Mouse (Mus musculus) neural tube, embryonic 14.5 days (tissue): ENCODE measurements around the gene Uvrag. TPM values are rescaled to one million over a fixed set of nuclear protein-coding genes. Genes with fewer than 3 reads are reported as not detected.
A peak's percentile ranks its signal among the peaks of the same experiment; 100 is the strongest.

Experiments
- ATAC-seq: fragments of 200-750 bp; cut with Nextera tagmentation; 2 replicates; pipeline ENCODE4 v1.8.0; 2017; ENCODE audit warnings: low read depth, mild to moderate bottlenecking, moderate TSS enrichment, moderate library complexity
- H3K27ac ChIP-seq: fragments of 300-500 bp; sonication (generic); 2 replicates; pipeline ENCODE4 v1.5.1; 2014; ENCODE audit warnings: low read depth, mild to moderate bottlenecking, control low read depth, low read length, moderate library complexity, mixed read lengths
- H3K27me3 ChIP-seq: fragments of 300-500 bp; sonication (generic); 2 replicates; pipeline ENCODE4 v1.6.1; 2014; ENCODE audit warnings: low read length; ENCODE audit not compliant: control insufficient read depth, insufficient read depth
- H3K36me3 ChIP-seq: fragments of 300-500 bp; sonication (generic); 2 replicates; pipeline ENCODE4 v1.6.1; 2014; ENCODE audit warnings: low read length, mixed read lengths; ENCODE audit not compliant: control insufficient read depth, insufficient read depth
- H3K4me1 ChIP-seq: fragments of 300-500 bp; sonication (generic); 2 replicates; pipeline ENCODE4 v1.6.1; 2014; ENCODE audit warnings: low read length; ENCODE audit not compliant: control insufficient read depth, insufficient read depth
- H3K4me2 ChIP-seq: fragments of 300-500 bp; sonication (generic); 2 replicates; pipeline ENCODE4 v1.6.1; 2014; ENCODE audit warnings: mild to moderate bottlenecking, low read depth, low read length, control low read depth
- H3K4me3 ChIP-seq: fragments of 300-500 bp; sonication (generic); 2 replicates; pipeline ENCODE4 v1.5.1; 2014; ENCODE audit warnings: low read depth, low read length, control low read depth, mixed read lengths
- H3K9ac ChIP-seq: fragments of 300-500 bp; sonication (generic); replicated peaks from 2 replicates; pipeline ENCODE4 v1.6.1; 2014; ENCODE audit warnings: low read depth, mild to moderate bottlenecking, control low read depth, low read length, mixed read lengths
- H3K9me3 ChIP-seq: fragments of 300-500 bp; sonication (generic); 2 replicates; pipeline ENCODE4 v1.6.1; 2016; ENCODE audit warnings: low read length; ENCODE audit not compliant: control insufficient read depth
- WGBS: fragments of 180-500 bp; shearing (Covaris S2); extraction: QIAGEN DNeasy Blood & Tissue Kit; methylation state at CpG from one replicate; pipeline ENCODE4 v1.1.7; 2014; 5-methylcytosine and 5-hydroxymethylcytosine counted together
- polyA plus RNA-seq: library from polyadenylated mRNA; unstranded; fragments of >200 nt; fragmentation: Nextera tagmentation; extraction: Ambion mirVana; gene quantifications from 2 replicates; pipeline ENCODE4 v1.2.1, GENCODE M21; 2014

The Uvrag gene
- polyA plus RNA-seq, 1 experiment from 2014 or later: 23.8 TPM

GRCm38 (mm10) chr7:99052471-99053241 is 88.3 kb downstream of the Uvrag start:
- no peaks in the 10 kb centered on the region for H3K27me3 ChIP-seq
- 87% methylated on average over 6 of the region's 6 CpGs for WGBS
- no peaks in the 10 kb centered on the region for H3K36me3 ChIP-seq
- H3K9me3 ChIP-seq: no peaks in the 10 kb centered on the region; the same call in 1 of the 2 replicates
- H3K9ac ChIP-seq: no peak overlapping the region
- H3K4me1 ChIP-seq: no peaks in the 10 kb centered on the region
- no peak overlapping the region for H3K4me2 ChIP-seq
- H3K4me3 ChIP-seq: no peak overlapping the region
- no peak for ATAC-seq
- no peak overlapping the region for H3K27ac ChIP-seq

GRCm38 (mm10) chr7:99050882-99051281 is 90.1 kb downstream of the Uvrag start:
- WGBS: 66% methylated on average over 1 of the region's 1 CpGs
- no peak overlapping the region for H3K27ac ChIP-seq

GRCm38 (mm10) chr7:99049897-99050296 is 91.0 kb downstream of the Uvrag start:
- WGBS: 81% methylated on average over 3 of the region's 3 CpGs
- Histone ChIP-seq H3K27me3 (no peaks in the 10 kb centered on the region), H3K9ac (no peak overlapping the region), H3K27ac (no peak overlapping the region), H3K4me3 (no peak overlapping the region), H3K9me3 (no peaks in the 10 kb centered on the region; the same call in 1 of the 2 replicates), H3K4me2 (no peak overlapping the region), H3K4me1 (no peaks in the 10 kb centered on the region), H3K36me3 (no peaks in the 10 kb centered on the region)
- ATAC-seq: no peak

More at GRCm38 (mm10) chr7:99050882-99051281, 90.1 kb downstream of the Uvrag start:
- no peak overlapping the region for H3K9ac ChIP-seq
- no peaks in the 10 kb centered on the region for H3K4me1 ChIP-seq
- no peak for ATAC-seq
- H3K9me3 ChIP-seq: no peaks in the 10 kb centered on the region; the same call in 1 of the 2 replicates
- H3K4me2 ChIP-seq: no peak overlapping the region
- H3K4me3 ChIP-seq: no peak overlapping the region
- H3K36me3 ChIP-seq: no peaks in the 10 kb centered on the region
- H3K27me3 ChIP-seq: no peaks in the 10 kb centered on the region

- Histone ChIP-seq H3K27ac (no peak overlapping the region), H3K27me3 (no peaks in the 10 kb centered on the region), H3K4me1 (no peaks in the 10 kb centered on the region), H3K4me2 (no peak overlapping the region), H3K36me3 (no peaks in the 10 kb centered on the region), H3K4me3 (no peak overlapping the region), H3K9ac (no peak overlapping the region), H3K9me3 (no peaks in the 10 kb centered on the region)
- ATAC-seq: no peak
- 60% methylated on average over 11 of the region's 11 CpGs for WGBS
These were observed 94.3 kb downstream of the Uvrag start for GRCm38 (mm10) chr7:99046545-99047206.

GRCm38 (mm10) chr7:99045525-99045924 is 95.4 kb downstream of the Uvrag start:
- Histone ChIP-seq H3K27ac (no peak overlapping the region), H3K4me1 (no peaks in the 10 kb centered on the region), H3K4me3 (no peak overlapping the region), H3K36me3 (no peaks in the 10 kb centered on the region), H3K9me3 (no peaks in the 10 kb centered on the region), H3K4me2 (no peak overlapping the region), H3K27me3 (no peaks in the 10 kb centered on the region), H3K9ac (no peak overlapping the region)
- no peak for ATAC-seq
- WGBS: 67% methylated on average over 6 of the region's 6 CpGs

GRCm38 (mm10) chr7:99043923-99044322 is 97.0 kb downstream of the Uvrag start:
- WGBS: 75% methylated on average over 7 of the region's 7 CpGs
- no peak for ATAC-seq

GRCm38 (mm10) chr7:99043322-99043721 is 97.6 kb downstream of the Uvrag start:
- Histone ChIP-seq H3K4me3 (no peak overlapping the region), H3K9ac (0 out of 2 replicates have a peak overlapping the region, but pooled peaks have one; percentile 3), H3K36me3 (no peaks in the 10 kb centered on the region), H3K27ac (no peak overlapping the region), H3K9me3 (no peaks in the 10 kb centered on the region), H3K4me1 (no peaks in the 10 kb centered on the region), H3K27me3 (no peaks in the 10 kb centered on the region), H3K4me2 (no peak overlapping the region)
- ATAC-seq: no peak
- 91% methylated on average over 3 of the region's 3 CpGs for WGBS

More at GRCm38 (mm10) chr7:99043923-99044322, 97.0 kb downstream of the Uvrag start:
- H3K4me2 ChIP-seq: no peak overlapping the region
- H3K36me3 ChIP-seq: no peaks in the 10 kb centered on the region
- no peaks in the 10 kb centered on the region for H3K4me1 ChIP-seq
- no peak overlapping the region for H3K9ac ChIP-seq
- H3K4me3 ChIP-seq: no peak overlapping the region
- H3K27me3 ChIP-seq: no peaks in the 10 kb centered on the region
- no peaks in the 10 kb centered on the region for H3K9me3 ChIP-seq
- no peak overlapping the region for H3K27ac ChIP-seq

- no peaks in the 10 kb centered on the region for H3K9me3 ChIP-seq
- ATAC-seq: no peak
- WGBS: 72% methylated on average over 9 of the region's 9 CpGs
These were observed 99.1 kb downstream of the Uvrag start for GRCm38 (mm10) chr7:99041818-99042217.

GRCm38 (mm10) chr7:99039912-99040311 is 101.0 kb downstream of the Uvrag start:
- H3K9me3 ChIP-seq: no peaks in the 10 kb centered on the region
- no peak overlapping the region for H3K27ac ChIP-seq
- H3K27me3 ChIP-seq: no peaks in the 10 kb centered on the region
- H3K4me2 ChIP-seq: no peak overlapping the region
- H3K4me1 ChIP-seq: no peaks in the 10 kb centered on the region
- ATAC-seq: no peak
- H3K36me3 ChIP-seq: no peaks in the 10 kb centered on the region
- no peak overlapping the region for H3K9ac ChIP-seq
- no peak overlapping the region for H3K4me3 ChIP-seq
- 94% methylated on average over 8 of the region's 8 CpGs for WGBS

More at GRCm38 (mm10) chr7:99041818-99042217, 99.1 kb downstream of the Uvrag start:
- Histone ChIP-seq H3K4me3 (no peak overlapping the region), H3K36me3 (no peaks in the 10 kb centered on the region), H3K4me1 (no peaks in the 10 kb centered on the region), H3K4me2 (no peak overlapping the region), H3K9ac (no peak overlapping the region), H3K27me3 (no peaks in the 10 kb centered on the region), H3K27ac (no peak overlapping the region)
